Mouse (Mus musculus) embryonic facial prominence, embryonic 11.5 days (tissue): Measurements from ENCODE around the gene Bcl2a1d. TPM values are rescaled to one million over a fixed set of nuclear protein-coding genes. Genes with fewer than 3 reads are reported as not detected.
"Not testable (repeated sequence)": the region's sequence is repeated elsewhere in the genome, so short reads cannot be mapped to it uniquely, and the experiment has no call there.

Experiments
- ATAC-seq: fragments of 200-750 bp; cut with Nextera tagmentation; replicated peaks from 2 replicates; pipeline ENCODE4 v1.8.0; 2017; ENCODE audit warnings: low read depth; ENCODE audit not compliant: insufficient number of reproducible peaks, low FRiP score, low TSS enrichment
- DNase-seq: peaks from one replicate; pipeline ENCODE4 v3.0.0-alpha.2; 2015; ENCODE audit warnings: low spot score
- H3K27ac ChIP-seq: fragments of 300-500 bp; sonication (generic); replicated peaks from 2 replicates; pipeline ENCODE4 v1.5.1; 2014; ENCODE audit warnings: mild to moderate bottlenecking, low read depth, low read length, control low read depth
- H3K27me3 ChIP-seq: fragments of 300-500 bp; sonication (generic); 2 replicates; pipeline ENCODE4 v1.6.1; 2014; ENCODE audit warnings: mild to moderate bottlenecking, low read length, moderate library complexity, mixed read lengths; ENCODE audit not compliant: control insufficient read depth, insufficient read depth
- H3K36me3 ChIP-seq: fragments of 300-500 bp; sonication (generic); replicated peaks from 2 replicates; pipeline ENCODE4 v1.6.1; 2014; ENCODE audit warnings: low read depth, mild to moderate bottlenecking, low read length, moderate library complexity, mixed read lengths; ENCODE audit not compliant: control insufficient read depth, insufficient read depth
- H3K4me1 ChIP-seq: fragments of 300-500 bp; sonication (generic); 2 replicates; pipeline ENCODE4 v1.6.1; 2014; ENCODE audit warnings: low read length, mixed read lengths; ENCODE audit not compliant: control insufficient read depth, insufficient read depth
- H3K4me2 ChIP-seq: fragments of 300-500 bp; sonication (generic); 2 replicates; pipeline ENCODE4 v1.6.1; 2014; ENCODE audit warnings: low read depth, mild to moderate bottlenecking, control low read depth, low read length, moderate library complexity
- H3K4me3 ChIP-seq: fragments of 300-500 bp; sonication (generic); 2 replicates; pipeline ENCODE4 v1.5.1; 2014; ENCODE audit warnings: low read depth, low read length, control low read depth
- H3K9ac ChIP-seq: fragments of 300-500 bp; sonication (generic); replicated peaks from 2 replicates; pipeline ENCODE4 v1.6.1; 2014; ENCODE audit warnings: mild to moderate bottlenecking, control low read depth, low read length
- H3K9me3 ChIP-seq: fragments of 300-500 bp; sonication (generic); replicated peaks from 2 replicates; pipeline ENCODE4 v1.6.1; 2016; ENCODE audit warnings: mild to moderate bottlenecking, low read length, inconsistent platforms, mixed read lengths; ENCODE audit not compliant: control insufficient read depth
- WGBS: fragments of 180-500 bp; shearing (Covaris S2); extraction: QIAGEN DNeasy Blood & Tissue Kit; methylation state at CpG from one replicate; pipeline ENCODE4 v1.1.7; 2014; 5-methylcytosine and 5-hydroxymethylcytosine counted together
- polyA plus RNA-seq: library from polyadenylated mRNA; unstranded; fragments of >200 nt; fragmentation: Nextera tagmentation; extraction: Ambion mirVana; gene quantifications from 2 replicates; pipeline ENCODE4 v1.2.1, GENCODE M21; 2014

The Bcl2a1d gene
- polyA plus RNA-seq, 1 experiment from 2014 or later = not detected

DNA sequence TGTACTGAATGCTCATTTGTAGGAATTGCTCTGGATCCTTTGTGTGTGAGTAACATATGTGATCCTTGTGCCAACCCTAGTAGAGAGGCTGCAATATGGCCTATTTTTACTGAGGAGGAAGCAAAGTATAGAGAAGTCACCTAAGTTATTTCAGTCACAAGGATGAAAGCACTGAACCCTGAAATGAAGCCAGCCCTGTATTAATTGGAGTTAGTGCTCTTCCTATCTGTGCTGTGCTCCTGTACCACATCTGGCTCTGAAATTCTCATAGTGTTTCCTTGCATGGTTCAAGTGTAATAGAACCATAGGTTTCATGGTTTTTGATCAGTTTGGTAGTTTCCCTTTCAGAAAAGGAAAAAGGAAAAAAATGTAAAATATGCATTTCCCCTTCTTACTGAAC is 3.4 kb downstream of the Bcl2a1d start:
- H3K36me3 ChIP-seq, ATAC-seq, H3K27ac ChIP-seq, DNase-seq, H3K9me3 ChIP-seq, H3K9ac ChIP-seq, H3K27me3 ChIP-seq, H3K4me2 ChIP-seq, H3K4me3 ChIP-seq, H3K4me1 ChIP-seq: not testable (repeated sequence)

DNA sequence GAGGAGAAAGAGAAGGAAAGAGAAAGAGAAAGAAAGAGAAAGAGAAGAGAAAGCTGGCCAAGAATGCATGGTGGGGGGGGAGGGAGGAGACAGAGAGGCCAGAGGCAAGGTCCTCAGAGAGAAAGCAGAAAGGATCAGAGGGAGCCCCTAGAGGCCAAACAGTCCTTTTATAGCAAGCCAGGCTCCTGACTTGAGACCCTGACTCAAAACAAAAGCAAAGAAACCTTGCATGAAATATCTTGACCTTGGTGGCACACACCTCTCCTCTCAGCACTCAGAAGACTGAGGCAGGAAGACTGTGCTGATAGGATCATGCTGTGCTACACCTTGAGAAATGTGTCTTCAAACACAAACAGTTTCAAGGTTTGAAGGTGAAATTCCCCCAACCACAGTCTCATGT is 10.1 kb downstream of the Bcl2a1d start:
- not testable (repeated sequence) for H3K4me1 ChIP-seq, ATAC-seq, DNase-seq, H3K9me3 ChIP-seq, H3K36me3 ChIP-seq, H3K27me3 ChIP-seq, H3K9ac ChIP-seq, H3K27ac ChIP-seq, H3K4me2 ChIP-seq, H3K4me3 ChIP-seq

GRCm38 (mm10) chr9:88719989-88720537 is 11.7 kb downstream of the Bcl2a1d start, which contains the start of gene Mthfsl:
Gene Mthfsl (minus strand): TSS chr9:88720296.
- ATAC-seq = peak; percentile 32; the same call in 1 of the 2 replicates
- not testable (repeated sequence) for H3K9ac ChIP-seq, H3K4me1 ChIP-seq, H3K9me3 ChIP-seq, DNase-seq, H3K27me3 ChIP-seq, H3K36me3 ChIP-seq
- 0 out of 2 replicates have a peak within 1 kb of the TSS, but pooled peaks have one; percentile 52 for H3K27ac ChIP-seq
- H3K4me2 ChIP-seq = peak within 1 kb of the TSS; percentile 19
- peak within 1 kb of the TSS; percentile 24 for H3K4me3 ChIP-seq
- 30% methylated on average over 11 of the region's 12 CpGs for WGBS

DNA sequence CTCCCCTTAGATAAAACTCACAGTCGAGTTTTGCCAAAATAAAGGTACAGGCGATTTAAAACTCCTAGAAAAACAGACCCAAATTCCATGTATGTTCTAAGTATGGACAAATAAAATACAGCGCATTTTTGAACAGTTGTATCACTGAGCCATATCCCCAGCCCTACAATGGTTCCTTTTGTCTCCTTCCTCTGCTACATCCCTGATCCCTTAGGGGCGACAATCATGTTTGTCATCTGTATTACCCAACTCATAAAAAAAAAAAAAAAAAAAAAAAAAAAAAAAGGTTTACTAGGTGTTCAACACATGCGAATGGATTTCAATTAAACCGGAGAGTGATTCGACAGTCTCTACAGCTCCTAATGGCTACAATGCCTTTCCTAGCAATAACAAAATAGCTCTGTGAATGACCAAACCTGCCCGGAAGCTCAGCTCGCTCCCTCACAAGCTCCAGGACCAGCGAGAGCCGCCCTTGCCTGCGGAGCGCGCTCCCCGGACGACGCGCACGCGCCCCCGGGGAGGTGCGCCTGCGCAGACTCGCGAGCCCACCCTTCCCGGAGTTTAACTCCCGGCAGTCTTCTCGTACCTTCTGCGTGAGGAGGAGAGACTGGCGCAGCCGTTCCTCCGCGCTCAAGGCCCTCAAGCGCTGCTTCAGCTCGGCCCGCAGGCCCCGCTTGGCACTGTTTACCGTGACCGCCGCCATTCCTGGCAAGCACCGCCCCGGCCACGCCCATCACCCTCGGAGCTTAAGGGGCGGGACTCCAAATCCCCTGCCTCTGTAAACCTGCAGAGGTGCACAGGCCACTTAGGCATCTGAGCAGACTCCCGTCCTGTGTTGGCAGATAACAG is 12.4 kb downstream of the Bcl2a1d start:
- Histone ChIP-seq H3K27ac (0 out of 2 replicates have a peak overlapping the region, but pooled peaks have one; percentile 52), H3K4me3 (peak overlapping the region; percentile 24)
- 24% methylated on average over 15 of the region's 46 CpGs for WGBS
- ATAC-seq (peak; percentile 96), DNase-seq (peak; percentile 5)
- not testable (repeated sequence) for H3K9ac ChIP-seq, H3K9me3 ChIP-seq, H3K4me2 ChIP-seq, H3K36me3 ChIP-seq, H3K27me3 ChIP-seq, H3K4me1 ChIP-seq

- H3K36me3 ChIP-seq, H3K4me2 ChIP-seq: not testable (repeated sequence)
- 90% methylated on average over 4 of the region's 5 CpGs for whole genome bisulfite sequencing
Observed at GRCm38 (mm10) chr9:88718593-88718992, 13.1 kb downstream of the Bcl2a1d start.

GRCm38 (mm10) chr9:88718140-88718539 is 13.6 kb downstream of the Bcl2a1d start:
- not testable (repeated sequence) for H3K9ac ChIP-seq, H3K4me1 ChIP-seq, H3K36me3 ChIP-seq, H3K4me2 ChIP-seq, H3K27ac ChIP-seq, H3K9me3 ChIP-seq, ATAC-seq, H3K4me3 ChIP-seq, H3K27me3 ChIP-seq
- DNase-seq = peak; percentile 2
- 28% methylated on average over 2 of the region's 2 CpGs for WGBS

More at GRCm38 (mm10) chr9:88718593-88718992, 13.1 kb downstream of the Bcl2a1d start:
- H3K9ac ChIP-seq, ATAC-seq, H3K9me3 ChIP-seq, H3K4me1 ChIP-seq, DNase-seq, H3K4me3 ChIP-seq, H3K27me3 ChIP-seq, H3K27ac ChIP-seq: not testable (repeated sequence)

DNA sequence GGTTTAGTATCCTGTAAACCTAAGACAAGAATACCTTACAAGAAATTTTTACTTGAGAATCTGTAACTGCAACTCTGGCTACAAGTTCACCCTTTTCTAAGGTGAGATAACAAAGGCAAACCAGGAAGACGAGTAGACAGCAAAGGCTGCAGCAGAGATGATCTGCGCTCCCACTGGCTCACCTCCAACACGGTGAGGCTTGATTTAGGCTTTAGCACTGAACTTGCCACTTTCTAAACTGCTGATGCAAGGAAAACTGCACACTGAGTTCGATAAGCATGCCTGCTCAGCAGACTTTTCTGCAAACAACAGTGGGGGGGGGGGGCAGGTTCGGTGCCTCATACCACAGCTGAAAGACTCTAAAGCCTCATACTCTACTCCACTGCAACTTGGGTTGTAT is 17.2 kb downstream of the Bcl2a1d start:
- 85% methylated on average over 5 of the region's 5 CpGs for WGBS
- ATAC-seq, DNase-seq: not testable (repeated sequence)

DNA sequence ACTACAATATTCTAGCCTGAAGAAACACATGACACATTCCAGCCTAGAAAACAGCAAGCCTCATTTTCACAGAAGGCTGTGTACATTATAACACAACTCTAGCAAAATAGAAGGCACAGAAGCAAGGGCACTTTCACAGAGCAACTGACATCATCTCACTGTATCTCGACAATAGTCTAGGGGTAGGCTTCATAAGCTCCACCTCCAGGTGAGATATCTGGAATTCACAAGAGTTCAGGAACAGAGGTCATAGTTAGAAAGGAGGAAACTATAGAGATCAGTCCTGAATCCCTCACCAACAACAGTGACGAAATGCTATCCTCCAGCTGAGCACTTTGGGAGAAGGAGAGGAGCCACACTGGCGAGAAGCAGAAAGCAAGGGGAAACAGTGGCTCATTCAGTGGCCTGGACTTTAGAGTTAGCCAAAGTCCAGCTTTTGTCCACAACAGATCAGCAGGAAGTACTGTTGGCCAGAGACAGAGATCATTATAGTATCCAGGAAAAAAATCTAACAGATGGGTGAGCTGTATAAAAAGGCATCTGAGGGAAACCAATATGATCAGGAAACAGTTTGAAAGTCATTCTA is 19.5 kb downstream of the Bcl2a1d start:
- DNase-seq = not testable (repeated sequence)

More for the DNA sequence above, 17.2 kb downstream of the Bcl2a1d start:
- not testable (repeated sequence) for H3K4me1 ChIP-seq, H3K4me2 ChIP-seq, H3K4me3 ChIP-seq, H3K9me3 ChIP-seq, H3K27ac ChIP-seq, H3K36me3 ChIP-seq, H3K27me3 ChIP-seq, H3K9ac ChIP-seq

More for the DNA sequence above, 19.5 kb downstream of the Bcl2a1d start:
- not testable (repeated sequence) for ATAC-seq, H3K9ac ChIP-seq, H3K27ac ChIP-seq, H3K4me2 ChIP-seq, H3K4me1 ChIP-seq, H3K27me3 ChIP-seq, H3K36me3 ChIP-seq, H3K9me3 ChIP-seq, H3K4me3 ChIP-seq
- WGBS = 82% methylated on average over 3 of the region's 3 CpGs
